Mouse (Mus musculus) midbrain, embryonic 16.5 days (tissue): Measurements from ENCODE around the gene Tmprss12. TPM values are rescaled to one million over a fixed set of nuclear protein-coding genes. Genes with fewer than 3 reads are reported as not detected.
"Not testable (repeated sequence)": the region's sequence is repeated elsewhere in the genome, so short reads cannot be mapped to it uniquely, and the experiment has no call there.

Experiments used
- ATAC-seq: fragments of 200-750 bp; cut with Nextera tagmentation; 2 replicates; pipeline ENCODE4 v1.8.0; 2017; ENCODE audit warnings: moderate TSS enrichment
- H3K27ac ChIP-seq: fragments of 300-500 bp; sonication (generic); 2 replicates; pipeline ENCODE4 v1.5.1; 2014; ENCODE audit warnings: mild to moderate bottlenecking, low read length, mixed read lengths
- H3K27me3 ChIP-seq: fragments of 300-500 bp; sonication (generic); 2 replicates; pipeline ENCODE4 v1.6.1; 2014; ENCODE audit warnings: low read depth, low read length, mixed read lengths; ENCODE audit not compliant: control insufficient read depth, insufficient read depth
- H3K36me3 ChIP-seq: fragments of 300-500 bp; sonication (generic); 2 replicates; pipeline ENCODE4 v1.6.1; 2014; ENCODE audit warnings: mild to moderate bottlenecking, low read length, moderate library complexity, mixed read lengths; ENCODE audit not compliant: control insufficient read depth, insufficient read depth
- H3K4me1 ChIP-seq: fragments of 300-500 bp; sonication (generic); 2 replicates; pipeline ENCODE4 v1.6.1; 2014; ENCODE audit warnings: mild to moderate bottlenecking, low read length, mixed read lengths; ENCODE audit not compliant: control insufficient read depth, insufficient read depth
- H3K4me2 ChIP-seq: fragments of 300-500 bp; sonication (generic); 2 replicates; pipeline ENCODE4 v1.6.1; 2014; ENCODE audit warnings: mild to moderate bottlenecking, low read length, mixed read lengths
- H3K4me3 ChIP-seq: fragments of 300-500 bp; sonication (generic); 2 replicates; pipeline ENCODE4 v1.5.1; 2014; ENCODE audit warnings: low read depth, mild to moderate bottlenecking, low read length, moderate library complexity, mixed read lengths
- H3K9ac ChIP-seq: fragments of 300-500 bp; sonication (generic); 2 replicates; pipeline ENCODE4 v1.6.1; 2014; ENCODE audit warnings: low read depth, low read length, mixed read lengths
- H3K9me3 ChIP-seq: fragments of 300-500 bp; sonication (generic); replicated peaks from 2 replicates; pipeline ENCODE4 v1.6.1; 2014; ENCODE audit warnings: mild to moderate bottlenecking, low read length, mixed read lengths; ENCODE audit not compliant: control insufficient read depth, poor library complexity, severe bottlenecking
- WGBS: fragments of 180-500 bp; shearing (Covaris S2); extraction: QIAGEN DNeasy Blood & Tissue Kit; methylation state at CpG from one replicate; pipeline ENCODE4 v1.1.7; 2014; 5-methylcytosine and 5-hydroxymethylcytosine counted together
- polyA plus RNA-seq: library from polyadenylated mRNA; unstranded; fragments of >200 nt; fragmentation: Nextera tagmentation; extraction: Ambion mirVana; gene quantifications from 2 replicates; pipeline ENCODE4 v1.2.1, GENCODE M21; 2015

The Tmprss12 gene
- polyA plus RNA-seq, 1 experiment from 2014 or later, result not detected

DNA sequence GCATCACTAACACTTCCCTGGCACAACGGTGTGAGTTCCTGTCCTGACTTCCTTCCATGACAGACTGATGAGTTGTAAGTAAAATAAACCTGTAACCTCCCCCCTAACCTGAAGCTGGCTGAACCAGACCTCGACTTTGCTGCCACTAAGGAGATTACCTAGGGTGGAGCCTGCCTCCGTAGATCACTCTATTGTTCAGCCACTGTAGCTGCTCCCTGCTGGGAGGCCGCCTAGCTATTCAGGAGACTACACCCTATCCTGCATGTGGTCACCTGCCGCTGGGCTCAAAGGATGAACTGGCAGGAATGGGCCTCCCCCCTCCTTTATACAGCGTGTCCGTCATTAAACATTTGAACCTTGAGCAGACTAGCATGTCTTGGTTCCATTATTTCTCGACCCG, 10.9 kb upstream of the Tmprss12 start:
- H3K27ac ChIP-seq, result no peak overlapping the region
- H3K36me3 ChIP-seq, result no peaks in the 10 kb centered on the region
- 0 out of 2 replicates have a peak, but pooled peaks cover 2% of the 10 kb centered on the region for H3K9me3 ChIP-seq
- whole genome bisulfite sequencing, result 10% methylated on average over 9 of the region's 9 CpGs
- no peak overlapping the region for H3K4me3 ChIP-seq
- no peaks in the 10 kb centered on the region for H3K4me1 ChIP-seq
- ATAC-seq, result no peak
- H3K27me3 ChIP-seq, result no peaks in the 10 kb centered on the region
- H3K9ac ChIP-seq, result no peak overlapping the region
- no peak overlapping the region for H3K4me2 ChIP-seq

DNA sequence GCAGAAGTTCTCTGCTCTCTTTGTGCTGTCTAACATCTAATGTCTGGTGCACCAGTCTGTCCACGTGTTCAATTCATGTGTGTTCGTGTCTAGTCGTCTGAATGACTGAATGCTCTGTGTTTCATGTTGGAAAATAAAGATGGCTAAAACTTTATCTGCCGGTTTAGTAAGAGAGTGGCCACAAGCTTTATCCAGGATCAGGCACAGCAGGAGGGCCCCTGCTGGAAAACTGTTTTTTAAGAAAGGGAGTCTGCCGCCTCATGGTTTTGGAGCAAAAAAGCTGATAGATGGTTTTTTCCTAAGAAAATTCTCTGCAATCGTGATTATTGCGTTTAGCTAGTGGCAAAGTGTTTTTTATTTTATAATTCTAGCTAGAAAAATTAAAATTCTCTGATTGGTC, 10.0 kb upstream of the Tmprss12 start:
- not testable (repeated sequence) for H3K27me3 ChIP-seq, ATAC-seq, H3K36me3 ChIP-seq, H3K4me1 ChIP-seq, H3K4me3 ChIP-seq, H3K27ac ChIP-seq, H3K4me2 ChIP-seq, H3K9ac ChIP-seq, H3K9me3 ChIP-seq
- 19% methylated on average over 7 of the region's 7 CpGs for WGBS

DNA sequence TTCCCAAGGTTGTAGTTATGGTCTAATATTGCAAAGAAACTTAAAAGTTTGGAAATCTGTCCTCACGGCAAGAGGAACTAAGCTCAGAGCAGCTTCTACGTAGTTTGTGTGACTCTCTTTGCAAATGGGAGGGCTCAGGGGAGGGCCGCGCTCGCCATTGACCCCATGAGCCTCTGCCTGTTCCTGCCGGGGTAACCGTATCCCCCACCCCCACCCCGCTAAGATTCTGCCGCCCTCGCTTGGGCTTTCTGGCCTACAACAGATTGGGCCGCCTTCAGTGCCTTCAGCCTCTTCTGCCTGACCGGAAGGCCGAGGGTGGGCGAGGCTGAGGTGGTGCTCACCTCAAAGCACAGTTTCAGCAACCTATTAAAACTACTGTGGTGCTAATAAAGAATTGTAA, 9.2 kb upstream of the Tmprss12 start:
- Histone ChIP-seq H3K27me3 (no peaks in the 10 kb centered on the region), H3K4me1 (no peaks in the 10 kb centered on the region), H3K36me3 (no peaks in the 10 kb centered on the region), H3K9me3 (0 out of 2 replicates have a peak, but pooled peaks cover 2% of the 10 kb centered on the region), H3K27ac (no peak overlapping the region), H3K9ac (no peak overlapping the region), H3K4me2 (no peak overlapping the region), H3K4me3 (no peak overlapping the region)
- WGBS, result 61% methylated on average over 14 of the region's 14 CpGs
- ATAC-seq, result no peak

DNA sequence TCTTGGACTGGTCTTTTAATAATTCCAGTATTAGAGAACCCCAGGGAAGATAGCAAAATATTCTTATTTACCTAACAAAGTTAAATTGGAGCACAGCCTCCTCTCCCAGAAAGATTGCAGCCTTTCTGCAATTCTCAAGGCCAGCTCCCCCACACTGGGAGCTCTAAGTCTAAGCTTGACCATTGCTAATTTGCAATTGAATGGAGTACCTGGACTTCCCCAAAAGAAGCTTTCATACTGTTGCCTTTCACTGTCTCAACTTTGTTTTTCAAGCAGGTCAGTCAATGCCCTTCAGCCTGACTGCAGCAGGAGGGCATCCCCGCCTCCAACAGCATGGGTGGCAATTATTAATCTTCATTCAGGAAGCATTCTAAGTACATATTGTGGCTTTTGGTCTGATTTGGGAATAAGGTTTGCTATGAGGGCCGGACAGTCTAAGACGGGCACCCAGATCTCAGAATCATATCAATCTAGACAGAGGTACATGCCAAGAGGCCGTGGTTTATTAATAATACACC, 6.8 kb upstream of the Tmprss12 start:
- not testable (repeated sequence) for ATAC-seq, H3K4me3 ChIP-seq, H3K4me1 ChIP-seq, H3K27me3 ChIP-seq, H3K9ac ChIP-seq, H3K9me3 ChIP-seq, H3K36me3 ChIP-seq, H3K27ac ChIP-seq, H3K4me2 ChIP-seq
- 81% methylated on average over 4 of the region's 4 CpGs for WGBS

DNA sequence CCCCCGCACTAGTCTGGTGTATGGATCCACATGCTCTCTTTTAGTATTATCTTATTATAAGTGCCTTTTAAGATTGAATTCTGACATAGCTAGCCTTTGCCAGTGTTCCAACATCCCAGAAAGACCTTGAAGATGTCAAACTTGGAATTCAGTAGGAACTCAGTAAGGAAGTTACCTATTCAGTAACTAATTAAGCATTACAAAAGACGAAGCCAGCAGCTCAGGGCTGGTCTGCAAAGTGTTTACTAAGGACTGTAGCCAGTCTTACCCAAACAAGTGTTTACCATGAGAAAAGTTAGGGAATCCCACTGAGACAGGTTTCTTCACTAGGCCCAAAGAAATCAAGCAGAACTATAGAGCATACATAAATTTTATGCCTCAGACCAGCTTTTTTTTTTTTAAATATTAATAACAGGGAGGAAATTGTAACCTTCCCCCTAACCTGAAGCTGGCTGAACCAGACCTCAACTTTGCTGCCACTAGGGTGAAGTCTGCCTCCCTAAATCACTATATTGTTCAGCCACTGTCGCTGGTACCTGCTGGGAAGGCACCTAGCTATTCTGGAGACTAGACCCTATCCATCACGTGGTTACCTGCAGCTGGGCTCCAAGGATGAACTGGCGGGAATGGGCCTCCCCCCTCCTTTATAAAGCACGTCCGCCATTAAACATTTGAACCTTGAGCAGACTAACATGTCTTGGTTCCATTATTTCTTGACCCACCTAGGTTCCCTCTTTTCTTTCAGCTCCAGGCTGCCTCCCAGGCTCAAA, 5.7 kb upstream of the Tmprss12 start:
- no peak overlapping the region for H3K9ac ChIP-seq
- H3K9me3 ChIP-seq, result 0 out of 2 replicates have a peak, but pooled peaks cover 2% of the 10 kb centered on the region
- 90% methylated on average over 7 of the region's 7 CpGs for WGBS
- H3K4me3 ChIP-seq, result no peak overlapping the region
- no peak for ATAC-seq
- no peak overlapping the region for H3K27ac ChIP-seq
- H3K27me3 ChIP-seq, result no peaks in the 10 kb centered on the region
- H3K36me3 ChIP-seq, result no peaks in the 10 kb centered on the region
- no peak overlapping the region for H3K4me2 ChIP-seq
- no peaks in the 10 kb centered on the region for H3K4me1 ChIP-seq

DNA sequence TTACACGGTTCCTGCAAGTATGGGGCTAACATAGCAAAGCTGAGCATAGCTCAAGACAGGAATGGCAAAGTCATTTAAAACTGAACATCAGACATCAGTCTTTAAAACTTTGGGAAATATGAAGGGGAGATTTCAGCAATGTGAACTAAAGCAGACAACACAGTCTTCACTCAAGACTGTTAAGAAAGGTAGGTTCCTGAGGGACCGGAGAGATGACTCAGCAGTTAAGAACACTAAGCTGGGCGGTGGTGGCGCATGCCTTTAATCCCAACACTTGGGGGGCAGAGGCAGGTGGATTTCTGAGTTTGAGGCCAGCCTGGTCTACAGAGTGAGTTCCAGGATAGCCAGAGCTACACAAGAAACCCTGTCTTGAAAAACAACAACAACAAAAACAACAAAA, 4.2 kb upstream of the Tmprss12 start:
- 95% methylated on average over 4 of the region's 4 CpGs for WGBS
- Histone ChIP-seq H3K9me3 (0 out of 2 replicates have a peak, but pooled peaks cover 2% of the 10 kb centered on the region), H3K27me3 (no peaks in the 10 kb centered on the region), H3K4me3 (no peak overlapping the region), H3K9ac (no peak overlapping the region), H3K4me1 (no peaks in the 10 kb centered on the region), H3K27ac (no peak overlapping the region), H3K36me3 (no peaks in the 10 kb centered on the region), H3K4me2 (no peak overlapping the region)
- ATAC-seq, result no peak

DNA sequence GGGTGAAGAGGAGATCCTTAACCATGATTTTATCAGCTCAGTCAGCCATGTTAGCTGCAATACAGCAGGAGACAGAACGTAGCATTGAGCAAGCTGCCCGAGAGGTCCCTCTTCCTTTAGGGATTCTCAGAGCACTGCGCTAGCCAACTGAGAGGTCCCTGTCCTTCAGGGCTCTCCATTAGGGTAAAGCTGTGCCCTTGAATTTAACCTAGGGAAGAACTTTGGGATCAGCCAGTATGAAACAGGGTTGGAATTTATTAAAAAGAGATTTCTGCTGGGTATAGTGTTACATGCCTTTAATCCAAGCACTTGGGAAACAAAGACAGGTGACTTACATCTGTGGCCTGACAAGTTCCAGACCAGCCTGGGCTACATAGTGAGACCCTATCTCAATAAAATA, 3.1 kb upstream of the Tmprss12 start:
- Histone ChIP-seq H3K4me1 (no peaks in the 10 kb centered on the region), H3K4me3 (no peak overlapping the region), H3K9me3 (0 out of 2 replicates have a peak, but pooled peaks cover 2% of the 10 kb centered on the region), H3K27ac (no peak overlapping the region), H3K9ac (no peak overlapping the region), H3K27me3 (no peaks in the 10 kb centered on the region), H3K36me3 (no peaks in the 10 kb centered on the region), H3K4me2 (no peak overlapping the region)
- WGBS, result 97% methylated on average over 3 of the region's 3 CpGs
- ATAC-seq, result no peak

DNA sequence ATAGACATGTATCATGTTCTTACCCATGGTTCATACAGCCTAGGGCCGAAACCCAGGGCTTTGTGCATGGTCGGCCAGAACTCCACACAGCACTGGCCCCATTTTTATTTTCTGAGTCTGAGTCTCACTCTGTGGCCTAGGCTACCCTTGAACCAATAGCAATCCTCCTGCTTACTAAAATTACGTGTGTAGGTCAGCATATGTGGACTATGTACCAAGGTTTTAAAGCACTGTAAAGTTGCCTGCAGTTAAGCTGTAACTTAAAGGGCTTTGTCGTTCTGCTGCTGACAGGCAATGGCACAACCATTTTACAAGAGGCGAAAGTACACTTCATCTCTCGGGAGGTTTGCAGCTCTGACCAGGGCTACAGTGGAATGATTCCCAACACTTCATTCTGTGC, 8.3 kb downstream of the Tmprss12 start:
- Histone ChIP-seq H3K36me3 (no peaks in the 10 kb centered on the region), H3K4me2 (no peak overlapping the region), H3K9me3 (no peaks in the 10 kb centered on the region), H3K4me3 (no peak overlapping the region), H3K27me3 (no peaks in the 10 kb centered on the region), H3K27ac (no peak overlapping the region), H3K4me1 (no peaks in the 10 kb centered on the region), H3K9ac (no peak overlapping the region)
- ATAC-seq, result no peak
- whole genome bisulfite sequencing, result 91% methylated on average over 6 of the region's 6 CpGs

DNA sequence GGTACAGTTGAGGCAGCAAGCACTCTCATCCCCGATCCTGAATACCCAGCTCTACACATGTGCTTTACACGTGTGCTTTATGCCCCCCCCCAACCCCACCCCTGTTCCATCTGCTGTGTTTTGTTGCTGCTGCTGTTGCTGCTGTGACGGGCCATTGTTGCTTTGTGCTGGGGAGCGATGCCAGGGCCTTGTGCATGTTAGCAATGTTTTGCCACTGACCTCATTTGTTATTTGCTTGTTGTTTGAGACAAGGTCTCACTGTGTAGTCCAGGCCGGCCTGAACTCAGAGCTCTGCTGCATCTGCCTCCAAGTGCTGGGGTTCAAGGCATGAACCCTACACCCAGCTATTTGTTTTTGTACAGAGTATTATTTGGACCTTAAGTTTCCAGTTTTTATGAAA, 10.2 kb downstream of the Tmprss12 start:
- no peaks in the 10 kb centered on the region for H3K9me3 ChIP-seq

More for the DNA sequence above, 10.2 kb downstream of the Tmprss12 start:
- no peak overlapping the region for H3K27ac ChIP-seq
- ATAC-seq, result no peak
- 80% methylated on average over 5 of the region's 5 CpGs for WGBS
- no peaks in the 10 kb centered on the region for H3K4me1 ChIP-seq
- no peak overlapping the region for H3K9ac ChIP-seq
- no peaks in the 10 kb centered on the region for H3K36me3 ChIP-seq
- H3K4me3 ChIP-seq, result no peak overlapping the region
- H3K27me3 ChIP-seq, result no peaks in the 10 kb centered on the region
- H3K4me2 ChIP-seq, result no peak overlapping the region
